Mouse (Mus musculus) liver, embryonic 13.5 days (tissue): ENCODE data around the gene Gm47791. TPM values are rescaled to one million over a fixed set of nuclear protein-coding genes. Genes with fewer than 3 reads are reported as not detected.

Experiments used
- ATAC-seq: fragments of 200-750 bp; cut with Nextera tagmentation; 2 replicates; pipeline ENCODE4 v1.8.0; 2017; ENCODE audit warnings: low read depth, mild to moderate bottlenecking, moderate number of reproducible peaks, moderate library complexity
- DNase-seq: peaks from one replicate; pipeline ENCODE4 v3.0.0; 2022
- H3K27ac ChIP-seq: fragments of 300-500 bp; sonication (generic); 2 replicates; pipeline ENCODE4 v1.5.1; 2015; ENCODE audit warnings: moderate library complexity, mild to moderate bottlenecking, inconsistent platforms
- H3K27me3 ChIP-seq: fragments of 300-500 bp; sonication (generic); 2 replicates; pipeline ENCODE4 v1.6.1; 2015; ENCODE audit warnings: mild to moderate bottlenecking, inconsistent platforms
- H3K36me3 ChIP-seq: fragments of 300-500 bp; sonication (generic); 2 replicates; pipeline ENCODE4 v1.6.1; 2015; ENCODE audit warnings: mild to moderate bottlenecking, inconsistent platforms
- H3K4me1 ChIP-seq: fragments of 300-500 bp; sonication (generic); replicated peaks from 2 replicates; pipeline ENCODE4 v1.6.1; 2015; ENCODE audit warnings: inconsistent platforms
- H3K4me2 ChIP-seq: fragments of 300-500 bp; sonication (generic); 2 replicates; pipeline ENCODE4 v1.6.1; 2015; ENCODE audit warnings: inconsistent platforms, mild to moderate bottlenecking, moderate library complexity
- H3K4me3 ChIP-seq: fragments of 300-500 bp; sonication (generic); replicated peaks from 2 replicates; pipeline ENCODE4 v1.5.1; 2015; ENCODE audit warnings: mild to moderate bottlenecking, inconsistent platforms
- H3K9ac ChIP-seq: fragments of 300-500 bp; sonication (generic); 2 replicates; pipeline ENCODE4 v1.6.1; 2015; ENCODE audit warnings: mild to moderate bottlenecking, inconsistent platforms
- H3K9me3 ChIP-seq: fragments of 300-500 bp; sonication (generic); replicated peaks from 2 replicates; pipeline ENCODE4 v1.6.1; 2016; ENCODE audit warnings: inconsistent platforms
- WGBS: fragments of 180-500 bp; shearing (Covaris S2); methylation state at CpG from one replicate; pipeline ENCODE4 v1.1.7; 2015; ENCODE audit not compliant: insufficient replicate concordance; 5-methylcytosine and 5-hydroxymethylcytosine counted together
- polyA plus RNA-seq: library from polyadenylated mRNA; unstranded; fragments of >200 nt; fragmentation: Nextera tagmentation; extraction: Ambion mirVana; gene quantifications from 2 replicates; pipeline ENCODE4 v1.2.1, GENCODE M21; 2015

The Gm47791 gene
- polyA plus RNA-seq, 1 experiment from 2014 or later: not detected

- peaks cover 11% of the 10 kb centered on the region for H3K4me1 ChIP-seq
- no peak overlapping the region for H3K9ac ChIP-seq
- no peak overlapping the region for H3K27ac ChIP-seq
- no peaks in the 10 kb centered on the region for H3K36me3 ChIP-seq
- H3K4me3 ChIP-seq: no peak overlapping the region
- no peaks in the 10 kb centered on the region for H3K9me3 ChIP-seq
- ATAC-seq (peak; percentile 44; the same call in 1 of the 2 replicates), DNase-seq (peak; percentile 15)
- no peak overlapping the region for H3K4me2 ChIP-seq
- 6% methylated on average over 2 of the region's 2 CpGs for WGBS
- H3K27me3 ChIP-seq: no peaks in the 10 kb centered on the region
These were observed 16.4 kb upstream of the Gm47791 start for GRCm38 (mm10) chr1:82787414-82787813.

GRCm38 (mm10) chr1:82785546-82785945, 14.5 kb upstream of the Gm47791 start:
- no peaks in the 10 kb centered on the region for H3K9me3 ChIP-seq
- H3K36me3 ChIP-seq: no peaks in the 10 kb centered on the region
- no peak overlapping the region for H3K4me2 ChIP-seq
- no peak overlapping the region for H3K4me3 ChIP-seq
- H3K27ac ChIP-seq: no peak overlapping the region
- ATAC-seq (peak; percentile 67; the same call in 1 of the 2 replicates), DNase-seq (no peak)
- H3K9ac ChIP-seq: no peak overlapping the region
- H3K4me1 ChIP-seq: peaks cover 7% of the 10 kb centered on the region; the same call in 1 of the 2 replicates
- 69% methylated on average over 6 of the region's 6 CpGs for WGBS
- H3K27me3 ChIP-seq: no peaks in the 10 kb centered on the region

- Histone ChIP-seq H3K4me1 (peaks cover 7% of the 10 kb centered on the region; the same call in 1 of the 2 replicates), H3K27me3 (no peaks in the 10 kb centered on the region), H3K36me3 (no peaks in the 10 kb centered on the region), H3K4me2 (no peak overlapping the region), H3K9ac (no peak overlapping the region), H3K9me3 (no peaks in the 10 kb centered on the region), H3K4me3 (no peak overlapping the region), H3K27ac (no peak overlapping the region)
- WGBS: 51% methylated on average over 3 of the region's 3 CpGs
- no peak for ATAC-seq
- DNase-seq: no peak
These were observed 12.5 kb upstream of the Gm47791 start for GRCm38 (mm10) chr1:82783559-82783958.

- DNase-seq (no peak), ATAC-seq (no peak)
- 72% methylated on average over 6 of the region's 6 CpGs for WGBS
- Histone ChIP-seq H3K9ac (no peak overlapping the region), H3K4me1 (no peaks in the 10 kb centered on the region), H3K4me3 (no peak overlapping the region), H3K4me2 (no peak overlapping the region), H3K27me3 (no peaks in the 10 kb centered on the region), H3K27ac (no peak overlapping the region), H3K9me3 (no peaks in the 10 kb centered on the region), H3K36me3 (no peaks in the 10 kb centered on the region)
These were observed 8.4 kb upstream of the Gm47791 start for GRCm38 (mm10) chr1:82779388-82779966.

GRCm38 (mm10) chr1:82775293-82775692, 4.2 kb upstream of the Gm47791 start:
- Histone ChIP-seq H3K4me3 (no peak overlapping the region), H3K4me2 (no peak overlapping the region), H3K27ac (no peak overlapping the region), H3K36me3 (no peaks in the 10 kb centered on the region), H3K4me1 (no peaks in the 10 kb centered on the region), H3K27me3 (no peaks in the 10 kb centered on the region), H3K9ac (no peak overlapping the region), H3K9me3 (no peaks in the 10 kb centered on the region)
- DNase-seq (no peak), ATAC-seq (no peak)
- 79% methylated on average over 4 of the region's 4 CpGs for WGBS

GRCm38 (mm10) chr1:82773208-82773607, 2.2 kb upstream of the Gm47791 start:
- Histone ChIP-seq H3K27ac (no peak overlapping the region), H3K4me2 (no peak overlapping the region), H3K4me3 (no peak overlapping the region), H3K9ac (no peak overlapping the region), H3K9me3 (no peaks in the 10 kb centered on the region), H3K27me3 (no peaks in the 10 kb centered on the region), H3K36me3 (no peaks in the 10 kb centered on the region), H3K4me1 (no peaks in the 10 kb centered on the region)
- DNase-seq (no peak), ATAC-seq (no peak)
- WGBS: 63% methylated on average over 5 of the region's 5 CpGs

- ATAC-seq: peak; percentile 20; the same call in 1 of the 2 replicates
- H3K9ac ChIP-seq: no peak overlapping the region
- H3K4me1 ChIP-seq: no peaks in the 10 kb centered on the region
- no peak for DNase-seq
- H3K36me3 ChIP-seq: no peaks in the 10 kb centered on the region
- H3K27me3 ChIP-seq: no peaks in the 10 kb centered on the region
- no peaks in the 10 kb centered on the region for H3K9me3 ChIP-seq
- no peak overlapping the region for H3K4me3 ChIP-seq
- WGBS: 70% methylated on average over 4 of the region's 4 CpGs
- no peak overlapping the region for H3K4me2 ChIP-seq
- no peak overlapping the region for H3K27ac ChIP-seq
These were observed 1.4 kb upstream of the Gm47791 start for GRCm38 (mm10) chr1:82772428-82772827.

GRCm38 (mm10) chr1:82768269-82768668, 2.8 kb downstream of the Gm47791 start, which contains the start of gene Tm4sf20:
Gene Tm4sf20 (minus strand): TSS chr1:82768461.
- 54% methylated on average over 5 of the region's 5 CpGs for WGBS
- Histone ChIP-seq H3K4me3 (no peak within 1 kb of the TSS), H3K9me3 (no peaks in the 10 kb centered on the region), H3K9ac (no peak within 1 kb of the TSS), H3K27me3 (no peaks in the 10 kb centered on the region), H3K4me2 (no peak within 1 kb of the TSS), H3K4me1 (no peaks in the 10 kb centered on the region), H3K36me3 (no peaks in the 10 kb centered on the region), H3K27ac (no peak within 1 kb of the TSS)
- ATAC-seq: no peak
- no peak for DNase-seq

- no peaks in the 10 kb centered on the region for H3K4me1 ChIP-seq
- DNase-seq (no peak), ATAC-seq (no peak)
- H3K36me3 ChIP-seq: peaks cover 10% of the 10 kb centered on the region
- H3K27me3 ChIP-seq: no peaks in the 10 kb centered on the region
- WGBS: 71% methylated on average over 4 of the region's 4 CpGs
- no peak overlapping the region for H3K9ac ChIP-seq
- H3K4me3 ChIP-seq: no peak overlapping the region
- H3K4me2 ChIP-seq: no peak overlapping the region
- H3K9me3 ChIP-seq: no peaks in the 10 kb centered on the region
- H3K27ac ChIP-seq: no peak overlapping the region
These were observed 4.4 kb downstream of the Gm47791 start for GRCm38 (mm10) chr1:82766641-82767040.

- Histone ChIP-seq H3K27me3 (no peaks in the 10 kb centered on the region), H3K4me3 (no peak overlapping the region), H3K27ac (no peak overlapping the region), H3K9ac (no peak overlapping the region), H3K4me2 (no peak overlapping the region), H3K9me3 (no peaks in the 10 kb centered on the region), H3K36me3 (peaks cover 12% of the 10 kb centered on the region), H3K4me1 (no peaks in the 10 kb centered on the region)
- DNase-seq: no peak
- 58% methylated on average over 1 of the region's 1 CpGs for WGBS
- no peak for ATAC-seq
These were observed 4.8 kb downstream of the Gm47791 start for GRCm38 (mm10) chr1:82766227-82766626.

GRCm38 (mm10) chr1:82762274-82762673, 8.8 kb downstream of the Gm47791 start:
- no peak for ATAC-seq
- Histone ChIP-seq H3K27ac (no peak overlapping the region), H3K36me3 (peaks cover 21% of the 10 kb centered on the region), H3K4me3 (no peak overlapping the region), H3K9me3 (no peaks in the 10 kb centered on the region), H3K9ac (no peak overlapping the region), H3K4me1 (no peaks in the 10 kb centered on the region), H3K27me3 (no peaks in the 10 kb centered on the region), H3K4me2 (no peak overlapping the region)
- 53% methylated on average over 1 of the region's 1 CpGs for whole genome bisulfite sequencing
- DNase-seq: no peak

GRCm38 (mm10) chr1:82761454-82762169, 9.4 kb downstream of the Gm47791 start:
- H3K27ac ChIP-seq: no peak overlapping the region
- H3K4me1 ChIP-seq: no peaks in the 10 kb centered on the region
- H3K4me2 ChIP-seq: no peak overlapping the region
- no peak overlapping the region for H3K4me3 ChIP-seq
- no peaks in the 10 kb centered on the region for H3K27me3 ChIP-seq
- H3K36me3 ChIP-seq: peaks cover 25% of the 10 kb centered on the region
- 55% methylated on average over 8 of the region's 8 CpGs for WGBS
- DNase-seq: no peak
- no peak overlapping the region for H3K9ac ChIP-seq
- no peak for ATAC-seq
- H3K9me3 ChIP-seq: no peaks in the 10 kb centered on the region
